Mouse (Mus musculus): ENCODE measurements around the gene 4930518I15Rik.
A peak's percentile ranks its signal among the peaks of the same experiment; 100 is the strongest.
"Not testable (repeated sequence)": the region's sequence is repeated elsewhere in the genome, so short reads cannot be mapped to it uniquely, and the experiment has no call there.

4930518I15Rik gene

GRCm38 (mm10) chr2:156842711-156843110, 15.0 kb downstream of the 4930518I15Rik start:
- no peak for DNase-seq (ENCODE audit: low spot score)

GRCm38 (mm10) chr2:156841841-156842706, 15.7 kb downstream of the 4930518I15Rik start:
- peak; percentile 51 for DNase-seq (ENCODE audit: low spot score)

- DNase-seq (ENCODE audit: low spot score): peak; percentile 69
Observed at GRCm38 (mm10) chr2:156841028-156841840, 16.5 kb downstream of the 4930518I15Rik start.

- peak; percentile 33 for DNase-seq (ENCODE audit: low spot score)
Observed at GRCm38 (mm10) chr2:156840301-156841027, 17.3 kb downstream of the 4930518I15Rik start.

GRCm38 (mm10) chr2:156839319-156840191, 18.2 kb downstream of the 4930518I15Rik start, which contains the start of gene Tgif2:
Gene Tgif2, plus strand, starts transcription at chr2:156840007.
- DNase-seq (ENCODE audit: low spot score): peak; percentile 75

GRCm38 (mm10) chr2:156838839-156839238, 18.9 kb downstream of the 4930518I15Rik start:
- DNase-seq (ENCODE audit: low spot score): no peak

- DNase-seq (ENCODE audit: low spot score): no peak
Observed at GRCm38 (mm10) chr2:156834336-156834735, 23.4 kb downstream of the 4930518I15Rik start.

GRCm38 (mm10) chr2:156825128-156825527, 32.6 kb downstream of the 4930518I15Rik start:
- DNase-seq (ENCODE audit: low spot score): not testable (repeated sequence)

GRCm38 (mm10) chr2:156816116-156816515, 41.6 kb downstream of the 4930518I15Rik start:
- DNase-seq (ENCODE audit: low spot score): no peak

GRCm38 (mm10) chr2:156815412-156815811, 42.3 kb downstream of the 4930518I15Rik start:
- DNase-seq (ENCODE audit: low spot score): no peak

GRCm38 (mm10) chr2:156814893-156815292, 42.9 kb downstream of the 4930518I15Rik start:
- DNase-seq (ENCODE audit: low spot score): no peak

GRCm38 (mm10) chr2:156814344-156814801, 43.4 kb downstream of the 4930518I15Rik start:
- DNase-seq (ENCODE audit: low spot score): no peak

GRCm38 (mm10) chr2:156811556-156811955, 46.2 kb downstream of the 4930518I15Rik start:
- DNase-seq (ENCODE audit: low spot score): no peak

GRCm38 (mm10) chr2:156810716-156811115, 47.0 kb downstream of the 4930518I15Rik start:
- no peak for DNase-seq (ENCODE audit: low spot score)

- peak; percentile 69 for DNase-seq (ENCODE audit: low spot score)
Observed at GRCm38 (mm10) chr2:156809579-156809978, 48.2 kb downstream of the 4930518I15Rik start.

GRCm38 (mm10) chr2:156806886-156807285, 50.9 kb downstream of the 4930518I15Rik start:
- DNase-seq (ENCODE audit: low spot score): no peak

Measured in ovary, postnatal 14 days (tissue).